Mouse (Mus musculus) left cerebral cortex, adult 18-20 months (tissue): ENCODE data around the gene Plekhh1. TPM values are rescaled to one million over a fixed set of nuclear protein-coding genes. Genes with fewer than 3 reads are reported as not detected.

Experiments used
- DNase-seq, 2 experiments: peaks; one replicate each; pipeline ENCODE4 v3.0.0; 2021 to 2022; ENCODE audit warnings: low spot score in 2 of 2, mixed read lengths in 1 of 2
- total RNA-seq, 2 experiments: library from RNA; stranded (reverse); gene quantifications; 2 replicates each; pipeline ENCODE4 v1.2.3; 2021

Plekhh1 gene
- total RNA-seq, 2 experiments from 2014 or later, result 9.9 to 12.5 TPM

GRCm38 (mm10) chr12:79069187-79069608 lies 40.2 kb downstream of the Plekhh1 start:
- DNase-seq, result no peak

- DNase-seq, result no peak
Observed at GRCm38 (mm10) chr12:79069916-79070315, 41.0 kb downstream of the Plekhh1 start.

GRCm38 (mm10) chr12:79070736-79071333 lies 41.9 kb downstream of the Plekhh1 start:
- DNase-seq, result no peak

GRCm38 (mm10) chr12:79072576-79072975 lies 43.6 kb downstream of the Plekhh1 start:
- no peak for DNase-seq

- no peak for DNase-seq
Observed at GRCm38 (mm10) chr12:79073362-79073761, 44.4 kb downstream of the Plekhh1 start.

- DNase-seq, result peak; percentile 81 to 89
Observed at GRCm38 (mm10) chr12:79089182-79089812, 60.3 kb downstream of the Plekhh1 start, which contains the start of gene Pigh. Pigh (minus strand) TSS chr12:79089651.

GRCm38 (mm10) chr12:79092569-79092968 lies 63.6 kb downstream of the Plekhh1 start:
- DNase-seq, result peak; percentile 28 to 61

- peak; percentile 27 to 40 for DNase-seq
Observed at GRCm38 (mm10) chr12:79097106-79097752, 68.3 kb downstream of the Plekhh1 start.

- no peak for DNase-seq
Observed at GRCm38 (mm10) chr12:79103773-79104172, 74.8 kb downstream of the Plekhh1 start.

GRCm38 (mm10) chr12:79104544-79104943 lies 75.6 kb downstream of the Plekhh1 start:
- no peak for DNase-seq

GRCm38 (mm10) chr12:79105312-79105711 lies 76.3 kb downstream of the Plekhh1 start:
- DNase-seq, result no peak

GRCm38 (mm10) chr12:79118991-79119390 lies 90.0 kb downstream of the Plekhh1 start:
- DNase-seq, result no peak

GRCm38 (mm10) chr12:79122820-79123219 lies 93.9 kb downstream of the Plekhh1 start:
- no peak for DNase-seq

GRCm38 (mm10) chr12:79130299-79131177 lies 101.6 kb downstream of the Plekhh1 start, which contains the start of gene Arg2:
Arg2 (plus strand) TSS chr12:79130777.
- DNase-seq, result peak; percentile 72 to 74

Other genes with a start within 250 kb of the Plekhh1 start
- 100 to 1,000 TPM; 301 to 302 TPM for gene Atp6v1d, start 167.5 kb upstream of the Plekhh1 start, total RNA-seq
- gene Eif2s1, start 167.3 kb upstream of the Plekhh1 start, total RNA-seq, result 10 to 100 TPM; 48.9 to 52.7 TPM
- under 1 TPM; 0.21 to 0.30 TPM for gene Plek2, start 122.2 kb upstream of the Plekhh1 start, total RNA-seq
- 10 to 100 TPM; 24.8 to 25.5 TPM for gene Tmem229b, start 21.5 kb upstream of the Plekhh1 start, total RNA-seq
- gene Pigh, start 60.5 kb downstream of the Plekhh1 start, total RNA-seq, result 1 to 10 TPM; 8.3 to 9.6 TPM
- 1 to 10 TPM; 2.0 to 2.7 TPM for gene Arg2, start 101.6 kb downstream of the Plekhh1 start, total RNA-seq
- 100 to 1,000 TPM; 264 to 275 TPM for gene Vti1b, start 143.5 kb downstream of the Plekhh1 start, total RNA-seq
- gene Rdh11, start 163.1 kb downstream of the Plekhh1 start, total RNA-seq, result 10 to 100 TPM; 22.5 to 26.6 TPM
- gene Rdh12, start 179.8 kb downstream of the Plekhh1 start, total RNA-seq, result 1 to 10 TPM; 1.5 to 2.1 TPM